Mouse (Mus musculus): Measurements from ENCODE around the gene Olfr235. TPM values are rescaled to one million over a fixed set of nuclear protein-coding genes. Genes with fewer than 3 reads are reported as not detected.

Gene Olfr235
- polyA plus RNA-seq (2014; fragmentation: Illumina TruSeq; extraction: RNeasy Lipid Tissue Mini Kit (QIAGEN cat#74804); ENCODE audit: low read depth, low replicate concordance) = not detected

GRCm38 (mm10) chr19:12260732-12261131 lies at the start of gene Olfr235:
TSS of gene Olfr235 (plus strand) at chr19:12261032.

GRCm38 (mm10) chr19:12232496-12232895 lies 28.3 kb upstream of the Olfr235 start, which contains the start of gene Olfr1432:
TSS of gene Olfr1432 (minus strand) at chr19:12232596.

GRCm38 (mm10) chr19:12241559-12241958 lies 19.3 kb upstream of the Olfr235 start, which contains the start of gene Olfr262:
TSS of gene Olfr262 (minus strand) at chr19:12241659.

GRCm38 (mm10) chr19:12279554-12279953 lies 18.7 kb downstream of the Olfr235 start, which contains the start of gene Olfr1434:
TSS of gene Olfr1434 (plus strand) at chr19:12279854.

GRCm38 (mm10) chr19:12299030-12299429 lies 38.2 kb downstream of the Olfr235 start, which contains the start of gene Olfr1436:
TSS of gene Olfr1436 (minus strand) at chr19:12299130.

Other genes with a start within 250 kb of the Olfr235 start
- gene Olfr1423, start 219.7 kb upstream of the Olfr235 start, polyA plus RNA-seq (2014; fragmentation: Illumina TruSeq; extraction: RNeasy Lipid Tissue Mini Kit (QIAGEN cat#74804); ENCODE audit: low read depth, low replicate concordance) = not detected
- not detected for gene Olfr1424, start 198.3 kb upstream of the Olfr235 start, polyA plus RNA-seq (2014; fragmentation: Illumina TruSeq; extraction: RNeasy Lipid Tissue Mini Kit (QIAGEN cat#74804); ENCODE audit: low read depth, low replicate concordance)
- gene Olfr1425, start 183.3 kb upstream of the Olfr235 start, polyA plus RNA-seq (2014; fragmentation: Illumina TruSeq; extraction: RNeasy Lipid Tissue Mini Kit (QIAGEN cat#74804); ENCODE audit: low read depth, low replicate concordance) = not detected
- not detected for gene Olfr1426, start 169.0 kb upstream of the Olfr235 start, polyA plus RNA-seq (2014; fragmentation: Illumina TruSeq; extraction: RNeasy Lipid Tissue Mini Kit (QIAGEN cat#74804); ENCODE audit: low read depth, low replicate concordance)
- not detected for gene Olfr1427, start 157.7 kb upstream of the Olfr235 start, polyA plus RNA-seq (2014; fragmentation: Illumina TruSeq; extraction: RNeasy Lipid Tissue Mini Kit (QIAGEN cat#74804); ENCODE audit: low read depth, low replicate concordance)
- gene Olfr1428, start 145.1 kb upstream of the Olfr235 start, polyA plus RNA-seq (2014; fragmentation: Illumina TruSeq; extraction: RNeasy Lipid Tissue Mini Kit (QIAGEN cat#74804); ENCODE audit: low read depth, low replicate concordance) = not detected
- not detected for gene Olfr76, start 137.8 kb upstream of the Olfr235 start, polyA plus RNA-seq (2014; fragmentation: Illumina TruSeq; extraction: RNeasy Lipid Tissue Mini Kit (QIAGEN cat#74804); ENCODE audit: low read depth, low replicate concordance)
- not detected for gene Olfr1555-ps1, start 90.9 kb upstream of the Olfr235 start, polyA plus RNA-seq (2014; fragmentation: Illumina TruSeq; extraction: RNeasy Lipid Tissue Mini Kit (QIAGEN cat#74804); ENCODE audit: low read depth, low replicate concordance)
- gene Olfr1431, start 60.4 kb upstream of the Olfr235 start, polyA plus RNA-seq (2014; fragmentation: Illumina TruSeq; extraction: RNeasy Lipid Tissue Mini Kit (QIAGEN cat#74804); ENCODE audit: low read depth, low replicate concordance) = not detected
- not detected for gene Olfr1432, start 28.4 kb upstream of the Olfr235 start, polyA plus RNA-seq (2014; fragmentation: Illumina TruSeq; extraction: RNeasy Lipid Tissue Mini Kit (QIAGEN cat#74804); ENCODE audit: low read depth, low replicate concordance)
- gene Olfr262, start 19.4 kb upstream of the Olfr235 start, polyA plus RNA-seq (2014; fragmentation: Illumina TruSeq; extraction: RNeasy Lipid Tissue Mini Kit (QIAGEN cat#74804); ENCODE audit: low read depth, low replicate concordance) = not detected
- gene Olfr1434, start 18.8 kb downstream of the Olfr235 start, polyA plus RNA-seq (2014; fragmentation: Illumina TruSeq; extraction: RNeasy Lipid Tissue Mini Kit (QIAGEN cat#74804); ENCODE audit: low read depth, low replicate concordance) = not detected
- not detected for gene Olfr1436, start 38.1 kb downstream of the Olfr235 start, polyA plus RNA-seq (2014; fragmentation: Illumina TruSeq; extraction: RNeasy Lipid Tissue Mini Kit (QIAGEN cat#74804); ENCODE audit: low read depth, low replicate concordance)
- not detected for gene Olfr1437, start 64.1 kb downstream of the Olfr235 start, polyA plus RNA-seq (2014; fragmentation: Illumina TruSeq; extraction: RNeasy Lipid Tissue Mini Kit (QIAGEN cat#74804); ENCODE audit: low read depth, low replicate concordance)
- gene Olfr1438-ps1, start 74.9 kb downstream of the Olfr235 start, polyA plus RNA-seq (2014; fragmentation: Illumina TruSeq; extraction: RNeasy Lipid Tissue Mini Kit (QIAGEN cat#74804); ENCODE audit: low read depth, low replicate concordance) = not detected
- gene Olfr1440, start 126.2 kb downstream of the Olfr235 start, polyA plus RNA-seq (2014; fragmentation: Illumina TruSeq; extraction: RNeasy Lipid Tissue Mini Kit (QIAGEN cat#74804); ENCODE audit: low read depth, low replicate concordance) = not detected
- not detected for gene Olfr1441, start 156.4 kb downstream of the Olfr235 start, polyA plus RNA-seq (2014; fragmentation: Illumina TruSeq; extraction: RNeasy Lipid Tissue Mini Kit (QIAGEN cat#74804); ENCODE audit: low read depth, low replicate concordance)
- not detected for gene Pfpl, start 166.9 kb downstream of the Olfr235 start, polyA plus RNA-seq (2014; fragmentation: Illumina TruSeq; extraction: RNeasy Lipid Tissue Mini Kit (QIAGEN cat#74804); ENCODE audit: low read depth, low replicate concordance)
- 28.1 TPM for gene Mpeg1, start 199.7 kb downstream of the Olfr235 start, polyA plus RNA-seq (2014; fragmentation: Illumina TruSeq; extraction: RNeasy Lipid Tissue Mini Kit (QIAGEN cat#74804); ENCODE audit: low read depth, low replicate concordance)
- 35.6 TPM for gene Dtx4, start 240.4 kb downstream of the Olfr235 start, polyA plus RNA-seq (2014; fragmentation: Illumina TruSeq; extraction: RNeasy Lipid Tissue Mini Kit (QIAGEN cat#74804); ENCODE audit: low read depth, low replicate concordance)